Mouse (Mus musculus) kidney, embryonic 15.5 days (tissue): ENCODE data around the gene Uox. TPM values are rescaled to one million over a fixed set of nuclear protein-coding genes. Genes with fewer than 3 reads are reported as not detected.

Experiments
- ATAC-seq: fragments of 200-750 bp; cut with Nextera tagmentation; replicated peaks from 2 replicates; pipeline ENCODE4 v1.8.0; 2017; ENCODE audit warnings: moderate TSS enrichment; ENCODE audit not compliant: low FRiP score
- H3K27ac ChIP-seq: fragments of 300-500 bp; sonication (generic); 2 replicates; pipeline ENCODE4 v1.5.1; 2015; ENCODE audit warnings: mild to moderate bottlenecking, inconsistent platforms
- H3K27me3 ChIP-seq: fragments of 300-500 bp; sonication (generic); 2 replicates; pipeline ENCODE4 v1.6.1; 2015; ENCODE audit warnings: inconsistent platforms
- H3K36me3 ChIP-seq: fragments of 300-500 bp; sonication (generic); 2 replicates; pipeline ENCODE4 v1.6.1; 2015; ENCODE audit warnings: inconsistent platforms
- H3K4me1 ChIP-seq: fragments of 300-500 bp; sonication (generic); 2 replicates; pipeline ENCODE4 v1.6.1; 2015; ENCODE audit warnings: inconsistent platforms
- H3K4me2 ChIP-seq: fragments of 300-500 bp; sonication (generic); 2 replicates; pipeline ENCODE4 v1.6.1; 2015; ENCODE audit warnings: moderate library complexity, mild to moderate bottlenecking, inconsistent platforms
- H3K4me3 ChIP-seq: fragments of 300-500 bp; sonication (generic); replicated peaks from 2 replicates; pipeline ENCODE4 v1.5.1; 2015; ENCODE audit warnings: mild to moderate bottlenecking, inconsistent platforms
- H3K9ac ChIP-seq: fragments of 300-500 bp; sonication (generic); 2 replicates; pipeline ENCODE4 v1.6.1; 2015; ENCODE audit warnings: mild to moderate bottlenecking, inconsistent platforms
- H3K9me3 ChIP-seq: fragments of 300-500 bp; sonication (generic); replicated peaks from 2 replicates; pipeline ENCODE4 v1.6.1; 2016; ENCODE audit warnings: inconsistent platforms
- WGBS: fragments of 180-500 bp; shearing (Covaris S2); methylation state at CpG from one replicate; pipeline ENCODE4 v1.1.7; 2015; ENCODE audit warnings: mixed read lengths; 5-methylcytosine and 5-hydroxymethylcytosine counted together
- polyA plus RNA-seq: library from polyadenylated mRNA; unstranded; fragments of >200 nt; fragmentation: Nextera tagmentation; extraction: Ambion mirVana; gene quantifications from 2 replicates; pipeline ENCODE4 v1.2.1, GENCODE M21; 2015

Uox gene
- polyA plus RNA-seq = 0.88 TPM in 1 of 2 replicates, not detected in the other

- whole genome bisulfite sequencing = 85% methylated on average over 10 of the region's 10 CpGs
- Histone ChIP-seq H3K9me3 (no peaks in the 10 kb centered on the region), H3K27me3 (no peaks in the 10 kb centered on the region), H3K4me3 (no peak within 1 kb of the TSS), H3K9ac (no peak within 1 kb of the TSS), H3K4me2 (no peak within 1 kb of the TSS), H3K36me3 (no peaks in the 10 kb centered on the region), H3K27ac (no peak within 1 kb of the TSS), H3K4me1 (no peaks in the 10 kb centered on the region)
- no peak for ATAC-seq
Observed at GRCm38 (mm10) chr3:146570148-146570782, at the start of gene Uox. TSS of gene Uox (plus strand) at chr3:146570426.

- Histone ChIP-seq H3K4me1 (peaks cover 5% of the 10 kb centered on the region; the same call in 1 of the 2 replicates), H3K36me3 (peaks cover 22% of the 10 kb centered on the region), H3K9me3 (no peaks in the 10 kb centered on the region), H3K9ac (peak within 1 kb of the TSS; percentile 87), H3K4me2 (peak within 1 kb of the TSS; percentile 74), H3K4me3 (peak within 1 kb of the TSS; percentile 90), H3K27me3 (no peaks in the 10 kb centered on the region), H3K27ac (peak within 1 kb of the TSS; percentile 99)
- ATAC-seq = peak; percentile 97
- WGBS = under 1% methylated on average over 62 of the region's 82 CpGs
Observed at GRCm38 (mm10) chr3:146520798-146521651, 49.2 kb upstream of the Uox start, which contains the start of gene Rpf1. TSS of gene Rpf1 (minus strand) at chr3:146521429.

- H3K4me1 ChIP-seq = peaks cover 5% of the 10 kb centered on the region; the same call in 1 of the 2 replicates
- peak overlapping the region; percentile 74 for H3K4me2 ChIP-seq
- ATAC-seq = no peak
- H3K27ac ChIP-seq = peak overlapping the region; percentile 99
- 12% methylated on average over 8 of the region's 8 CpGs for WGBS
- H3K27me3 ChIP-seq = no peaks in the 10 kb centered on the region
- peaks cover 22% of the 10 kb centered on the region for H3K36me3 ChIP-seq
- H3K9me3 ChIP-seq = no peaks in the 10 kb centered on the region
- H3K4me3 ChIP-seq = peak overlapping the region; percentile 90
- peak overlapping the region; percentile 87 for H3K9ac ChIP-seq
Observed at GRCm38 (mm10) chr3:146521652-146522020, 48.6 kb upstream of the Uox start.

GRCm38 (mm10) chr3:146528335-146528734, 41.9 kb upstream of the Uox start:
- no peak for ATAC-seq
- H3K9ac ChIP-seq = no peak overlapping the region
- H3K27ac ChIP-seq = no peak overlapping the region
- no peaks in the 10 kb centered on the region for H3K36me3 ChIP-seq
- H3K4me3 ChIP-seq = no peak overlapping the region
- H3K4me1 ChIP-seq = no peaks in the 10 kb centered on the region
- 56% methylated on average over 2 of the region's 2 CpGs for WGBS
- H3K27me3 ChIP-seq = no peaks in the 10 kb centered on the region
- no peak overlapping the region for H3K4me2 ChIP-seq
- H3K9me3 ChIP-seq = no peaks in the 10 kb centered on the region

DNA sequence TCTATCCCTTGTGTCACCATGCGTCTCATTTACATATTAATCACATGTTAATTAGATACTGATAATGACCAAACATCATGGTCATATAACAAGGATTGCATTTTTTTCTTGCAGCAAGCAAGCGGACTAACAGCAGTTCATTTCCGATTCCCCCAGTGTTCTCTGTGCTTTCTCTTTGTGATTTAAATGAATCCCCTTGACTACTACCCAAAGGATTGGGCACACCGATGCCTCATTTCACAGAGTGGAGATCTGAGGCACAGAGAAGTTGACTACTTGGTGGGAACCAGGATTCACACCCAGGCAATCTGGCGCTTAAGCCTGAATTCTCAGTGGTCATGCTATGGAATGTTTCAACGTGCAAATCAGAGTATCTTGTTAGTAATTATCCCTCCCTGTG, 35.2 kb upstream of the Uox start:
- no peak overlapping the region for H3K4me2 ChIP-seq
- no peaks in the 10 kb centered on the region for H3K4me1 ChIP-seq
- 65% methylated on average over 6 of the region's 6 CpGs for WGBS
- H3K9ac ChIP-seq = no peak overlapping the region
- H3K36me3 ChIP-seq = no peaks in the 10 kb centered on the region
- H3K4me3 ChIP-seq = no peak overlapping the region
- H3K27ac ChIP-seq = no peak overlapping the region
- ATAC-seq = no peak
- no peaks in the 10 kb centered on the region for H3K9me3 ChIP-seq
- H3K27me3 ChIP-seq = no peaks in the 10 kb centered on the region

GRCm38 (mm10) chr3:146540521-146541273, 29.5 kb upstream of the Uox start:
- H3K4me1 ChIP-seq = no peaks in the 10 kb centered on the region
- WGBS = 56% methylated on average over 4 of the region's 4 CpGs
- no peak overlapping the region for H3K9ac ChIP-seq
- H3K36me3 ChIP-seq = no peaks in the 10 kb centered on the region
- no peaks in the 10 kb centered on the region for H3K27me3 ChIP-seq
- H3K9me3 ChIP-seq = no peaks in the 10 kb centered on the region; the same call in 1 of the 2 replicates
- no peak for ATAC-seq
- no peak overlapping the region for H3K4me2 ChIP-seq
- no peak overlapping the region for H3K4me3 ChIP-seq
- H3K27ac ChIP-seq = no peak overlapping the region

DNA sequence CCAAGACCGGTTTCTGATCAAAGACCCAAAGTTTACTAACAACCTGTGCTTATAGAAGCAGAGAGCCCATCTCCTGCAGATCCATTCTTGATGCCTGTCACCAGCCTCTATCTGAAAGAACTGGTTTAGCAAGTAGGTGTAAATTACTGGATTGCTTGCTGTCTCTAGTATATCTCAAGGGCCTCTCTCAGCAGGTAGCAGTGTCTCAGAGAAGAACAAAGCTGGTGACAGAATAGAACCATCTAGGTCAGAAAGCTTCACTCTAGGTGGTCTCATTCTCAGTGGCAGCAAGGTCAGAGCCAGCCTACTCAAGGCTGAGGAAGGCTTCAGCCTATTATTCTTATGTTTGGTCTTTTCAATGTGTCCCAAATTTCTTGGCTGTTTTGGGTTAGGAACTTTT, 26.6 kb upstream of the Uox start:
- Histone ChIP-seq H3K27me3 (no peaks in the 10 kb centered on the region), H3K36me3 (no peaks in the 10 kb centered on the region), H3K4me3 (no peak overlapping the region), H3K9me3 (no peaks in the 10 kb centered on the region; the same call in 1 of the 2 replicates), H3K4me1 (no peaks in the 10 kb centered on the region), H3K27ac (no peak overlapping the region), H3K4me2 (no peak overlapping the region), H3K9ac (no peak overlapping the region)
- 15% methylated on average over 1 of the region's 1 CpGs for WGBS
- ATAC-seq = no peak

DNA sequence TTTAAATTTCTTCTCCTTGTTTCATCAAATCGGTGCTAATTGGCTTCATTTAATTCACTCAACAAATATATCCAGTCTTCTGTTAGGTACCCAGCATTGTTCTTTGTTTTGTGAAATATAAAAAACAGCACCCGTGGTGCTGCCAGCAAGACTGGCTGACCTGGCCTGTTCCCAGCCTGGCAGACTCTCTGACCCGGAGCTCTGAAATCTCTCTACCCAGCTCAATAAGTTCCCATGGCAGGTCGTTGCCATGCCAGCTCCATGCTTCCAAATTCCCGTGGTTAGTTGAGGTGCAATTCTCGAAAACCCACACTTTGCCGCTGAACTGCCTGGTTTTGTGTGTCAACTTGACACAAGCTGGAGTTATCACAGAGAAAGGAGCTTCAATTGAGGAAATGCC, 15.4 kb upstream of the Uox start:
- H3K4me3 ChIP-seq = no peak overlapping the region
- no peaks in the 10 kb centered on the region for H3K9me3 ChIP-seq
- WGBS = 84% methylated on average over 7 of the region's 7 CpGs
- H3K4me2 ChIP-seq = no peak overlapping the region
- no peak overlapping the region for H3K27ac ChIP-seq
- H3K9ac ChIP-seq = no peak overlapping the region
- no peak for ATAC-seq
- no peaks in the 10 kb centered on the region for H3K4me1 ChIP-seq
- H3K27me3 ChIP-seq = no peaks in the 10 kb centered on the region
- H3K36me3 ChIP-seq = no peaks in the 10 kb centered on the region

DNA sequence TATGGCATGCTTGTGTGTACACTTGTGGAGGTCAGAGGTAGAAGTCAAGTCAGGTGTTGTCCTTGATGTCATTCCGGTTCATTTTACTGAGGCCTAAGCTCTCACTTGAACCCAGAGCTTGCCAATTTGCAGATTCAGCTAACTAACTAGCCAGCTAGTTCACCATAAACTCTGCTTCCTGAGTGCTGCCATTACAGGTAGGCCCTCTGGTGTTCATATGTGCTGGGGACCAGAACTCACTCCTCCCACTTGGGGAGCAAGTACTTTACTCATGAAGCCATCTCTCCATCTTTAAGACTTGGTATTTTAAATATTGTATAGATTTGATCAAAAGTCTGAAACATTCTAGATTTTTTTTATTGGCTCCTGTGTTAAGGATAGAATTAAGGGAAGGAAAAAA, 13.7 kb upstream of the Uox start:
- no peak for ATAC-seq
- WGBS = 77% methylated on average over 1 of the region's 1 CpGs

GRCm38 (mm10) chr3:146557507-146557906, 12.7 kb upstream of the Uox start:
- 84% methylated on average over 6 of the region's 6 CpGs for WGBS
- no peak for ATAC-seq
- Histone ChIP-seq H3K4me3 (no peak overlapping the region), H3K27ac (no peak overlapping the region), H3K9ac (no peak overlapping the region), H3K36me3 (no peaks in the 10 kb centered on the region), H3K4me2 (no peak overlapping the region), H3K4me1 (no peaks in the 10 kb centered on the region), H3K27me3 (no peaks in the 10 kb centered on the region), H3K9me3 (no peaks in the 10 kb centered on the region)

More for the DNA sequence above, 13.7 kb upstream of the Uox start:
- no peak overlapping the region for H3K27ac ChIP-seq
- H3K4me1 ChIP-seq = no peaks in the 10 kb centered on the region
- H3K4me3 ChIP-seq = no peak overlapping the region
- no peak overlapping the region for H3K9ac ChIP-seq
- H3K4me2 ChIP-seq = no peak overlapping the region
- no peaks in the 10 kb centered on the region for H3K27me3 ChIP-seq
- no peaks in the 10 kb centered on the region for H3K36me3 ChIP-seq
- H3K9me3 ChIP-seq = no peaks in the 10 kb centered on the region

DNA sequence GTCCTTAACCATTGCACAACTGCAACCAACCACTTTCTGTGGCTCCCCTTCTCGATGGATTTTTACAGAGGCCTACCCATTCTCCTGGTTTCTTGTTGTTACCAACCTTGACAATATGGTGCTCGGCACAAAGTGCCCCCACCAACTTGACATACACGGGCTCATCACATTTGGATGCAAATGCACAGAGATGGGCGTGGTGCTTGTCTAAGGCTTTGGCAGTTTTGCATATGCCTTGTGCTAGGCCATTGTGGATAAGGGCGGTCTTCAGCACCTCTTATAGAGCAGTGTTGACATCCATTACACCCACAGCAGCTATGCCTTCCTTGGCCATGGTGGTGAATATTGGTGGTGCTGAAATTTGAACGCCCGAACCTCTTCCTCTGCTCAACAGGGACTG, 7.3 kb upstream of the Uox start:
- 89% methylated on average over 7 of the region's 7 CpGs for WGBS
- ATAC-seq = no peak
- Histone ChIP-seq H3K27me3 (no peaks in the 10 kb centered on the region), H3K4me1 (no peaks in the 10 kb centered on the region), H3K9me3 (no peaks in the 10 kb centered on the region), H3K27ac (no peak overlapping the region), H3K4me3 (no peak overlapping the region), H3K4me2 (no peak overlapping the region), H3K9ac (no peak overlapping the region), H3K36me3 (no peaks in the 10 kb centered on the region)
